8 mouse cellular contexts compared by ENCODE assay signal in genomic region chr11:46055896-46056769, GRCm38 (mm10). TPM values are rescaled to one million over a fixed set of nuclear protein-coding genes. Genes with fewer than 3 reads are reported as not detected.
DNase-seq lines count a peak whose midpoint lies in the region; ATAC-seq and TF ChIP-seq lines count a peak whose summit lies in the region.

Gene Adam19, plus strand, starts transcription at chr11:46055992.

- peak within 1 kb of the TSS; percentile 36 for H3K27ac ChIP-seq in ES-E14 (ENCODE audit: insufficient read depth, low read depth, low read length, poor library complexity, severe bottlenecking)
- peak within 1 kb of the TSS; percentile 83 for H3K27ac ChIP-seq in lung, embryonic 16.5 days (ENCODE audit: low read length)

- peaks cover 5% of the 10 kb centered on the region; the same call in 1 of the 2 replicates for H3K27me3 ChIP-seq in lung, embryonic 16.5 days (ENCODE audit: control insufficient read depth, insufficient read depth, low read depth, low read length)

- in situ Hi-C loops in ES-E14 (cut with MboI; ENCODE audit: low sequenced_read_pairs in 2 of 2, unreplicated experiment in 2 of 2) = no loop called here

- peaks cover 2% of the 10 kb centered on the region; the same call in 1 of the 2 replicates for H3K36me3 ChIP-seq in ES-E14 (ENCODE audit: control insufficient read depth, insufficient read depth, low read length, poor library complexity, severe bottlenecking)
- no peaks in the 10 kb centered on the region for H3K36me3 ChIP-seq in lung, embryonic 16.5 days (ENCODE audit: control insufficient read depth, insufficient read depth, low read length)

- WGBS in lung, embryonic 16.5 days = 0% methylated on average over 51 of the region's 51 CpGs

- peak; percentile 93 for DNase-seq in ES-E14 (ENCODE audit: low read depth, low spot score)
- peak; percentile 62 for DNase-seq in cerebellum, adult 8-10 months
- peak; percentile 91 for DNase-seq in heart, postnatal 4 days
- DNase-seq in layer of hippocampus, postnatal 10 days (ENCODE audit: low spot score in 2 of 2) = peak; percentile 69 to 80
- DNase-seq in ovary, adult 18-20 months (ENCODE audit: low spot score) = peak; percentile 46
- peak; percentile 57 for DNase-seq in thymus, postnatal 25 days

- H3K9ac ChIP-seq in ES-E14 (ENCODE audit: insufficient read depth, low read depth, low read length, poor library complexity, severe bottlenecking) = peak within 1 kb of the TSS; percentile 80
- H3K9ac ChIP-seq in lung, embryonic 16.5 days (ENCODE audit: low read length) = peak within 1 kb of the TSS; percentile 74

- H3K4me1 ChIP-seq in ES-E14 (ENCODE audit: control insufficient read depth in 2 of 2, insufficient read depth in 2 of 2, low read length in 2 of 2, poor library complexity in 1 of 2) = peaks cover 6 to 17% of the 10 kb centered on the region in 2 experiments
- H3K4me1 ChIP-seq in lung, embryonic 16.5 days (replicated peaks; ENCODE audit: control insufficient read depth, insufficient read depth, low read length) = peaks cover 29% of the 10 kb centered on the region

- H3K4me2 ChIP-seq in lung, embryonic 16.5 days (ENCODE audit: low read depth, low read length) = peak within 1 kb of the TSS; percentile 53

- H3K9me3 ChIP-seq in ES-E14 (ENCODE audit: control insufficient read depth, insufficient read depth, low read depth, low read length) = no peaks in the 10 kb centered on the region
- H3K9me3 ChIP-seq in lung, embryonic 16.5 days (ENCODE audit: control insufficient read depth, low read length) = no peaks in the 10 kb centered on the region

- H3K4me3 ChIP-seq in ES-E14 (ENCODE audit: insufficient read depth in 1 of 2, low read depth in 1 of 2, low read length in 2 of 2, poor library complexity in 1 of 2, severe bottlenecking in 1 of 2) = peak within 1 kb of the TSS; percentile 76 to 90
- H3K4me3 ChIP-seq in lung, embryonic 16.5 days (ENCODE audit: low read length) = peak within 1 kb of the TSS; percentile 66

- peak; percentile 75 for ATAC-seq in frontal cortex, adult (ENCODE audit: low TSS enrichment)
- ATAC-seq in lung, embryonic 16.5 days (ENCODE audit: low read depth) = peak; percentile 89

TF ChIP-seq in ES-E14, 5 proteins besides CTCF, POLR2A, EP300 and RAD21:
- TF ChIP-seq CHD2 (IDR thresholded peaks at IDR 0.05; ENCODE audit: low read depth, low read length) (no peak), ZC3H11A (IDR thresholded peaks at IDR 0.05; ENCODE audit: borderline replicate concordance, low read depth, low read length) (no peak), ZNF384 (IDR thresholded peaks at IDR 0.05; ENCODE audit: low read depth, low read length) (no peak), HCFC1 (IDR thresholded peaks at IDR 0.05; ENCODE audit: borderline replicate concordance, insufficient read depth, low read length) (no peak), MAFK (IDR thresholded peaks at IDR 0.05; ENCODE audit: insufficient read depth, low read depth, low read length) (no peak)

RNA-seq across cellular contexts. Expression of gene Adam19, which starts in this region (rescaled TPM):
- total RNA-seq in ES-E14 (2012; rRNA removed) = 43.8 and 71.1 TPM in 2 replicates
- total RNA-seq in heart, postnatal 4 days (2021) = 100 to 1,000 TPM; 161 to 163 TPM
- 10 to 100 TPM; 34.4 to 36.0 TPM for total RNA-seq in layer of hippocampus, postnatal 10 days (2021)
- polyA plus RNA-seq in lung, embryonic 16.5 days (2015; fragmentation: Nextera tagmentation; extraction: Ambion mirVana) = 20.7 and 22.2 TPM in 2 replicates

Comparison
In these comparisons a context has a peak if more than half of its experiments do, and no peak if none do; other contexts are left out.
1. Peak in every context shown above with its lines: DNase-seq, ATAC-seq, H3K4me3 ChIP-seq and H3K27ac ChIP-seq.